Mouse (Mus musculus) forebrain, embryonic 14.5 days (tissue): ENCODE results near the gene Il1f8. TPM values are rescaled to one million over a fixed set of nuclear protein-coding genes. Genes with fewer than 3 reads are reported as not detected.
"Not testable (repeated sequence)": the region's sequence is repeated elsewhere in the genome, so short reads cannot be mapped to it uniquely, and the experiment has no call there.

Experiments used
- ATAC-seq: fragments of 200-750 bp; cut with Nextera tagmentation; 2 replicates; pipeline ENCODE4 v1.8.0; 2017; ENCODE audit warnings: mild to moderate bottlenecking, moderate library complexity
- DNase-seq: peaks from one replicate; pipeline ENCODE4 v3.0.0-alpha.2; 2015; ENCODE audit warnings: low spot score
- H3K27ac ChIP-seq: fragments of 300-500 bp; sonication (generic); 2 replicates; pipeline ENCODE4 v1.5.1; 2014; ENCODE audit warnings: low read depth, mild to moderate bottlenecking, control low read depth, low read length, moderate library complexity
- H3K27me3 ChIP-seq: fragments of 300-500 bp; sonication (generic); replicated peaks from 2 replicates; pipeline ENCODE4 v1.6.1; 2014; ENCODE audit warnings: low read length, control low read depth, mixed read lengths; ENCODE audit not compliant: control insufficient read depth, insufficient read depth
- H3K36me3 ChIP-seq: fragments of 300-500 bp; sonication (generic); 2 replicates; pipeline ENCODE4 v1.6.1; 2014; ENCODE audit warnings: low read length, control low read depth; ENCODE audit not compliant: control insufficient read depth, insufficient read depth
- H3K4me1 ChIP-seq: fragments of 300-500 bp; sonication (generic); 2 replicates; pipeline ENCODE4 v1.6.1; 2014; ENCODE audit warnings: antibody characterized with exemption, low read length, control low read depth; ENCODE audit not compliant: control insufficient read depth, insufficient read depth
- H3K4me2 ChIP-seq: fragments of 300-500 bp; sonication (generic); 2 replicates; pipeline ENCODE4 v1.6.1; 2014; ENCODE audit warnings: mild to moderate bottlenecking, control low read depth, low read length
- H3K4me3 ChIP-seq: fragments of 300-500 bp; sonication (generic); 2 replicates; pipeline ENCODE4 v1.5.1; 2014; ENCODE audit warnings: low read depth, low read length, control low read depth
- H3K9ac ChIP-seq: fragments of 300-500 bp; sonication (generic); 2 replicates; pipeline ENCODE4 v1.6.1; 2014; ENCODE audit warnings: mild to moderate bottlenecking, low read length, control low read depth, moderate library complexity
- H3K9me3 ChIP-seq: fragments of 300-500 bp; sonication (generic); replicated peaks from 2 replicates; pipeline ENCODE4 v1.6.1; 2016; ENCODE audit warnings: low read length, control low read depth, mixed read lengths; ENCODE audit not compliant: control insufficient read depth
- WGBS: fragments of 180-500 bp; shearing (Covaris S2); extraction: QIAGEN DNeasy Blood & Tissue Kit; methylation state at CpG from one replicate; pipeline ENCODE4 v1.1.7; 2014; 5-methylcytosine and 5-hydroxymethylcytosine counted together
- polyA plus RNA-seq: library from polyadenylated mRNA; unstranded; fragments of >200 nt; fragmentation: Nextera tagmentation; extraction: Ambion mirVana; gene quantifications from 2 replicates; pipeline ENCODE4 v1.2.1, GENCODE M21; 2014

The Il1f8 gene
- polyA plus RNA-seq, result not detected in 2 replicates

DNA sequence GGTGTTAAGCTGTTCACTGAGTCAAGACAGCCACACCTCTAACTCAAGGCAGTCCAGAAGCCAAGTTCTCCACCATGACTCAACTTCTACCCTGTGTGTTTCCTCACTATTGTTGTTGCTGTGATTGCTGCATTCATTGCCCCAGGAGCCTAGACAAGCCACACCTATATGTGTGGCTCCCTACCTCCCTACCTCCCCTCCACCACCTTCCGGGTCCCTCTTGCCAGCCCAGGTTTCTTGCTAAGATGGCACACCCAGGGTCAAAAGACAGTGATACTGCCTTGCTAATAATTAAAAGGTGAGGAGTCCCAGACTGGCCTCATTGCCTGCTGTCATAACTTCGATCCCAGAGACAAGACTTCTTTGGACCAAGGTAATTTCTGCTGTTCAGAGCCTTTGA, at the start of gene Il1f8:
TSS of gene Il1f8 (plus strand) at position 301 of the 400 bp plus-strand sequence.
- no peak for ATAC-seq

DNA sequence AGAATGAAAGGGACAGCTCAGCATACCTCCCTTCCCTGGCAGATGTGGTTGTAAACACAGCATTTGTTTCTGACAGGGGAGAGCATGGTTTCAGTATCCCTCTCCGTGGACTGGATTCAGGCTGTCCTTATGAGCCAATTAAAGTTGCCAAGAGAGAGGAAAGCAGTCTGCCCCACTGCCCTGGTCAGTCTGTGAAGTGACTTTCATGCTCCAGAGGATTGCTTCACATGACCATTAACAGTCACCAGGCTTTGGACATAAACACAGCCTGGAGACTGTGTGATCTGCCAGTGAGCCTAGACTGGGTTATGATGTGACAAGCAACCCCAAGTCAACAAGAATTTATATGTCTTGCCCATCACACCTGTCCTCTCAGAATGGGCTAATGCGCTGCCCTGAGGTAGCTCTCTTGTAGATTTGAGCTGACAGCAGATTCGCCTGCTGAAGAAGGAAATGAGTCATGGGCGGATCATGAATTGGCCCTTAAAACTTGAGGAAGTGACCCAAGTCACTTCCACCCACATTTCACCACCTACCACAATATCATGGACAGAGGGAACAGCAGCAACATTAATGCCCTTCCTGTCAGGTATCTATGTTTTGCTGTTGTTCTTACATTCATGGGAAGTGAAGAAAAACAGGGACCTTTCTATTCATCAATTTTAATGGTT, 49.2 kb upstream of the Il1f8 start:
- H3K27ac ChIP-seq, result no peak overlapping the region
- ATAC-seq (no peak), DNase-seq (no peak)
- H3K27me3 ChIP-seq, result no peaks in the 10 kb centered on the region
- no peak overlapping the region for H3K4me2 ChIP-seq
- no peaks in the 10 kb centered on the region for H3K4me1 ChIP-seq
- no peak overlapping the region for H3K9ac ChIP-seq
- WGBS, result 84% methylated on average over 4 of the region's 4 CpGs
- no peaks in the 10 kb centered on the region for H3K36me3 ChIP-seq
- H3K9me3 ChIP-seq, result no peaks in the 10 kb centered on the region
- H3K4me3 ChIP-seq, result no peak overlapping the region

More for the DNA sequence above, at the start of gene Il1f8:
- no peak within 1 kb of the TSS for H3K4me3 ChIP-seq
- H3K36me3 ChIP-seq, result no peaks in the 10 kb centered on the region
- no peaks in the 10 kb centered on the region for H3K4me1 ChIP-seq
- no peaks in the 10 kb centered on the region for H3K27me3 ChIP-seq
- H3K9ac ChIP-seq, result no peak within 1 kb of the TSS
- no peaks in the 10 kb centered on the region for H3K9me3 ChIP-seq
- 81% methylated on average over 2 of the region's 2 CpGs for WGBS
- no peak for DNase-seq
- no peak within 1 kb of the TSS for H3K27ac ChIP-seq
- no peak within 1 kb of the TSS for H3K4me2 ChIP-seq

DNA sequence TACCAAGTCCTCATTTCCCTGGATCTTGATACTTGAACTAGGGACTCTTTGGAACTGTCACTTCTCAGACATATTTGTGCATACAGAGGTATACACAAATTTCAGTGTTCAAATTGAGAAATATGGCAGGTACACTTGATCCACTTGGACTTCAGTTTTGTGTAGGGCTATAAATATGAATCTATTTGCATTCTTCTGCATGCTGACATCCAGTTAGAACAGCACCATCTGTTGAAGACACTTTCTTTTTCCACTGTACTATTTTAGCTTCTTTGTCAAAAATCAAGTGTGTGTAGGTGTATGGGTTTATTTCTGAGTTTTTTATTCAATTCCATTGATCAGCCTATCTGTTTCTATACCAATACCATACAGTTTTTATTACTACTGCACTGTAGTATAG, 43.9 kb upstream of the Il1f8 start:
- Histone ChIP-seq H3K36me3 (no peaks in the 10 kb centered on the region), H3K4me3 (no peak overlapping the region), H3K27ac (no peak overlapping the region), H3K27me3 (no peaks in the 10 kb centered on the region), H3K9ac (no peak overlapping the region), H3K9me3 (no peaks in the 10 kb centered on the region), H3K4me2 (no peak overlapping the region), H3K4me1 (no peaks in the 10 kb centered on the region)
- no peak for DNase-seq
- ATAC-seq, result no peak

DNA sequence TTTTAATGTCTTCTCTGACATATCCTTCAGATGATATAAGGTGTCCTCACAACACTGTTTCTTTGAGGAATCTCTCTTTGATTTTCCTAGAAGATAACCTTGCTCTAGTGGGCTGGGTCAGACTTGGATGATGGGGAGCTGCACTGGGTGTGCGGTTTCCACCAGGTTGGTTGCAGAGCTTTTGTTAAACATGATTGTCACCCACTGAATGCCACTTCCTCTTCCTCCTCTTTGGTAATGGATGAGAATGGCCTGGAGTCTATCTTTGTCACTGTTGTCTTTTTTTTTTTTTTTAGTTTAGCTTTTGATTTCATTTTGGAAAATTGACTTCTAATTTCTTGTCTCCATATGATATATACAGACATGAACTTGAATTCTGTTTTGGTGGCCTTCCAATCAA, 18.6 kb upstream of the Il1f8 start:
- Histone ChIP-seq H3K27ac (no peak overlapping the region), H3K4me3 (no peak overlapping the region), H3K9me3 (no peaks in the 10 kb centered on the region), H3K4me2 (no peak overlapping the region), H3K9ac (no peak overlapping the region), H3K27me3 (no peaks in the 10 kb centered on the region), H3K36me3 (no peaks in the 10 kb centered on the region), H3K4me1 (no peaks in the 10 kb centered on the region)
- DNase-seq (no peak), ATAC-seq (no peak)
- WGBS, result 86% methylated on average over 1 of the region's 1 CpGs

DNA sequence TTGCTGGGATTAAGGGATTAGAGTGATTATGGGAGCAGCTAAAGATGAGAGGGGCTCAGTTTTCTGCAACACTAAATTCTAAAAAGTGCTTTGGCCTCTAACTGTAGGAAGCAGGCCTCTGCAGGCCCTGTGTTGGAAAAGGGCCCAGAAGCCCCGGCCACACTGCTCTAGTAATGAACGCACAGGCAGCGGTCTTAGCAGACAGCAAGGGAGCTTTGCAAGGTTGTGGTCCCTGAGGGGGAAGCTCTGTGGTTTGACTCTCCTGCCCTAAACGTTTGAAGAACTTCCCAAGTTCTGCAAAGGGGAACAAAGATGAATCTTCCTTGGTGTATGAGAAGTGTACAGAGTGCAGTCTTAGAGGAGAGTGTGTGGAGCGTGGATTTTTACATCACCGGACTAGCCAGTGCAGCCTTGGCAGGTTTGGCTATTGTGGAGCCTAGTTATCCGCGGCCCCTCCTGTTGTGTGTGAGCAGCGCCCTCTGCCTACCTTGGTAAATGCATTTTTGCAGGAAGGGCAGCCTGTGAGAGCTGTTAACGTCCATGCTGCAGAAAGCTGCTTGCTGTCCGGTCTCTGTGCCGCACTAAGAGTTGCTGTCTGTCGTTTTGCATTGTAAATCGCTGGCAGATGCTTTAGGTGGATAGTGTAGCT, 28.8 kb downstream of the Il1f8 start:
- not testable (repeated sequence) for H3K9me3 ChIP-seq, H3K4me3 ChIP-seq, H3K9ac ChIP-seq, H3K36me3 ChIP-seq, H3K27ac ChIP-seq, H3K4me1 ChIP-seq, H3K27me3 ChIP-seq
- peak overlapping the region; percentile 33; the same call in 1 of the 2 replicates for H3K4me2 ChIP-seq
- DNase-seq (peak; percentile 71), ATAC-seq (peak; percentile 84)
- 11% methylated on average over 14 of the region's 14 CpGs for WGBS

DNA sequence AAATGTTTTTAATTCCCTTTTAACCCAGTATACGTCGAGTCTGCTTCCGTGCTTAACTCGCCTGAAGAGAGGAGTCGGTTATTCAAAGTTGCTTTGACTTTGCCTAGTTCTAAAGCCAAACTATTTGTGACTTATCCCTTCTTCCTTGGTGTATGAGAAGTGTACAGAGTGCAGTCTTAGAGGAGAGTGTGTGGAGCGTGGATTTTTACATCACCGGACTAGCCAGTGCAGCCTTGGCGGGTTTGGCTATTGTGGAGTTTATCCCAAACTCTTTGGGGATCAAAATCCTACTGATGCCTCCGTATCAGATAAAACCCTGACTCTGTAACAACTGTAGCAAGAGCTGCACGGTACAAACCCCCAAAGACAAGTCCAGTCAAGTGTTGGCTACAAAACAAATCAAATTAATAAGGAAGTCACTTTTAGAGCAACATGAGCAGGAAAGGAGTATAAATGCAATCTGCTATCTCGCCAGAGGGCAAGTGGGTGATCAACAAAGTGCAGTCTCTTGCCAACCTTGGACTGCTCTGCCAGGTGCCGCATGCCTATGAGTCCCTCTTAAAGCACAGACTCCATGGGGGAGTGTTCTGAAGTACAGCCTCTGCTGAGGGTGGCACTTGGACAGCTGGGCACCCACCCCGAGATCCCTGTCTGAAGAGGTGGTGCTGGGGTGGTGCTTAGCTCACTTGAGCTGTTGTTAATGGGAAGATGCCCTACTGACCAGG, 29.6 kb downstream of the Il1f8 start:
- DNase-seq, H3K9ac ChIP-seq, H3K36me3 ChIP-seq, H3K9me3 ChIP-seq, H3K27ac ChIP-seq, ATAC-seq, H3K27me3 ChIP-seq, H3K4me1 ChIP-seq, H3K4me3 ChIP-seq: not testable (repeated sequence)
- 62% methylated on average over 13 of the region's 13 CpGs for WGBS
- peak overlapping the region; percentile 33; the same call in 1 of the 2 replicates for H3K4me2 ChIP-seq

DNA sequence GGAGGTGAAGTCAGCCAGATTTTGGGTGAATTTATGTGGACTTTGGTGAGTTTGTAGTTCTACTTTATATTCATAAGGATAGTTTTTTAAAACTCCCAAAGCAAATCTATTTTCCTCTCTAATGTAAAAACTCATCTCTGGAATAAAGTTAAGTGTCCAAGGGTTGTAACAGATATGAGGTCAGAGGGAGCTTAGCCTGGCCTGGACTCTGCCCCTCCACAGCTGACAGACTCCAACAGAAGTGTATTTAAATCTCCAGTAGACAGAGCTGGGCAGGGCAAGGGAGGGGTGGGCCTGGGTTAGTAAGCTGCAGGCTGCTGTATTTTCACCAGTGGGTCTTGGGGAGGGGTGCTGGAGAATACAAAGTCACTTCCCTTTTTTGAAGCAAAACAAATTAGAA, 31.1 kb downstream of the Il1f8 start:
- H3K4me3 ChIP-seq, H3K4me1 ChIP-seq, H3K36me3 ChIP-seq, H3K4me2 ChIP-seq, H3K9me3 ChIP-seq, H3K27ac ChIP-seq, H3K27me3 ChIP-seq, DNase-seq, H3K9ac ChIP-seq, ATAC-seq: not testable (repeated sequence)

DNA sequence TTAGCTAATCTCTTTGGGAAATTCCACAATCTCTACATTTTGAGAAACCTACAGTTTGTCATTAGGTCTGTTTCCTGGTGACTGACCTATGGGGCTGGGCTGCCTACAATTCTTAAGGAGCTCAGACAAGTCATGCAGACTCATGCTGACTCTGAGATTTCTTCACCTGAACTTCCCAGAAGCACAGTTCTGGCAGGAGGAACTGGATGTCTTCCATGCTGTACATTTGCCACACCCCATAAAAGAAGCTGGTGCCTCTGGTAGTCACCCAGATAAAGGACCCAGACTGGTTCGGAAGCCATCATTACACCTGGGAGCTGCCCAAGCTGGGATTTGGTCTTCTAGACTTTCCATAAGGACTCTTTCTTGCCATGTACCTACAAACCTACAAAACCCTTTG, 33.2 kb downstream of the Il1f8 start, which contains the start of gene Il1f9:
TSS of gene Il1f9 (plus strand) at position 301 of the 400 bp plus-strand sequence.
- H3K4me3 ChIP-seq, result no peak within 1 kb of the TSS
- no peak for DNase-seq

DNA sequence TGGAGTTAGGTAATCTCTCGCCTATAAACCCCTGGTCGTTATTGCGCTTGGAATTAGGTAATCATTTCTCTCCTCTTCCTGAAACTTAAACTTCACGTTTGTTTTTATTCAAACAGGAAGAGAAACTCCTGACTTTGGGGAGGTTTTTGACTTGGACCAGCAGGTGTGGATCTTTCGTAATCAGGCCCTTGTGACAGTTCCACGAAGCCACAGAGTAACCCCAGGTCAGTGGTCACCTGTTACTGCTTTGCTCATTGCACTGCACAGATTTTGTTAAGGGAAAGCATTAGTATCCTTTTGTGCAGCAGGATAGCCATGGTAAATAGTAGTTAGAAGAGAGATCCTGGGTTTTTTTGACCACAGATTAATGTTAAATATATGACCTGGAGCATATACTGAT, 34.6 kb downstream of the Il1f8 start:
- DNase-seq, result no peak
- no peak overlapping the region for H3K9ac ChIP-seq
- no peak overlapping the region for H3K27ac ChIP-seq
- 80% methylated on average over 6 of the region's 6 CpGs for WGBS
- no peak overlapping the region for H3K4me2 ChIP-seq
- no peaks in the 10 kb centered on the region for H3K4me1 ChIP-seq
- no peak overlapping the region for H3K4me3 ChIP-seq
- H3K27me3 ChIP-seq, result no peaks in the 10 kb centered on the region
- ATAC-seq, result no peak
- H3K36me3 ChIP-seq, result no peaks in the 10 kb centered on the region
- no peaks in the 10 kb centered on the region for H3K9me3 ChIP-seq

More for the DNA sequence above, 33.2 kb downstream of the Il1f8 start, which contains the start of gene Il1f9:
- no peaks in the 10 kb centered on the region for H3K27me3 ChIP-seq
- H3K27ac ChIP-seq, result no peak within 1 kb of the TSS
- no peak for ATAC-seq
- no peaks in the 10 kb centered on the region for H3K9me3 ChIP-seq
- no peak within 1 kb of the TSS for H3K4me2 ChIP-seq
- no peaks in the 10 kb centered on the region for H3K4me1 ChIP-seq
- 96% methylated on average over 1 of the region's 1 CpGs for WGBS
- H3K36me3 ChIP-seq, result no peaks in the 10 kb centered on the region
- no peak within 1 kb of the TSS for H3K9ac ChIP-seq
